Mouse (Mus musculus): Measurements from ENCODE around the gene Psmc5. TPM values are rescaled to one million over a fixed set of nuclear protein-coding genes. Genes with fewer than 3 reads are reported as not detected.

Gene Psmc5
- total RNA-seq, 1 experiment from 2014 or later: 53.5 TPM

DNA sequence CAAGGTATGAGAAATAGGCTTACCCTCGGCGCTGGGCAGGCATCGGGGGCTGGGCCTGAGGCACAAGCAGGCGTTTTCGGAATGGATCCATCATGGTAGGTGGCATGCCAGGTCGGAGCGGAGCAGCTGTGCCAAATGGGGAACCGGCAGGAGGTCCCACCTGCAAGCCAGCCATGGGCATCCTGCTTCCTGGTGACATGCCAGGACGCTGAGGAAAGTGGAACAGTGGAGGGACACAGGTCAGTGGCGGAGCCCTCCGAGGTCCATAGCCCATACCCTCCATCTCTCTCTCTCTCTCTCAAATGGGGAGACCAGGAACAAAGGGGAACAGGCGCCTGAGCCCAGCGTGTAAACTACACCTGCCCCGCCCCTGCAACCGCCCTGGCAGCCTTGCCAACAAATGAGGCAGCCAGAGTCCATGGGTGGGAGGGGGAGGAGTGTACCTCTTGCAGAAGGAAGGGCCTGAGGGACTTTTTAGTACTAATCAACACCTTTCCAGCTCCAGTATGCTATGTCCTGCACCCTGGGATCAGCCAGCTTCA, 11.4 kb downstream of the Psmc5 start:
- ATAC-seq (ENCODE audit: extremely low read depth, insufficient number of reproducible peaks, low FRiP score, poor library complexity, severe bottlenecking): no peak

DNA sequence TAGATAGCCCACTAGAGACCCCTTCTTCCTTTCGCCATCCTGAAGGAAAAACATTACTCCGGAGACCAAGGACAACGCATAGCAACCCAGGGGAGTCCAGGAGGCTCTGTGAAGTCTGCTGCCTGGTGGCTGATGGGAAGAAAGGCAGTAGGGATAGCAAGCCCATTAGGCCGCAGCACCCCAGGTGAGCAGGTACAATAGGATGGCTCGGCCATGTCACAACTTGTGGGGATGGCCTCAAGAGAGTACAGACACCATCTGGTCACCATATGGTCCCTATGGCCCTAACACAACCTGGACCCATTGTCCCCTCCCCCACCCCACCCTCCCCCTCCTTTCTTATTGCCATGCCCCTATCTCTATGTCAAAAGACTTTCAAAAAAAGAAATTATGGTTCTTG, 11.9 kb downstream of the Psmc5 start:
- ATAC-seq (ENCODE audit: extremely low read depth, insufficient number of reproducible peaks, low FRiP score, poor library complexity, severe bottlenecking): no peak

GRCm38 (mm10) chr11:106268326-106269059, 12.5 kb downstream of the Psmc5 start:
- ATAC-seq (ENCODE audit: extremely low read depth, insufficient number of reproducible peaks, low FRiP score, poor library complexity, severe bottlenecking): no peak

DNA sequence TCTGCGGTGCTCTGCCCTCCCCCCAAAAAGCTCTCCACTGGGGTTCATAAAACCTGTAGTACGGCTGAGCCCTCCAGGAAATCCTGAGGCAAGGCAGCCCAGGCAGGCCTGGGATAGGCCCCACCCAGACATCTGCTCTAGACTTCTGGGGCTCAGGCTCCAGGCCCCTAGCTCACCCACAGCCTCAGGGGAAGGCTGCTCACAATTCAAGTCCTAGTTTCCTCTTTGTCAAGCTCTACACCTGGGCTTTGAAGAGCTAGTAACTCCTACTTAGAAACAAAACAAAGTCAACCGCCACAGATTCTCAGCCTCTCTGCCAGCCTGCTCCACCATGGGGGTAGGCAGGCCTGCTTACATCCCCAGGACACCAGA, 13.1 kb downstream of the Psmc5 start:
- no peak for ATAC-seq (ENCODE audit: extremely low read depth, insufficient number of reproducible peaks, low FRiP score, poor library complexity, severe bottlenecking)

DNA sequence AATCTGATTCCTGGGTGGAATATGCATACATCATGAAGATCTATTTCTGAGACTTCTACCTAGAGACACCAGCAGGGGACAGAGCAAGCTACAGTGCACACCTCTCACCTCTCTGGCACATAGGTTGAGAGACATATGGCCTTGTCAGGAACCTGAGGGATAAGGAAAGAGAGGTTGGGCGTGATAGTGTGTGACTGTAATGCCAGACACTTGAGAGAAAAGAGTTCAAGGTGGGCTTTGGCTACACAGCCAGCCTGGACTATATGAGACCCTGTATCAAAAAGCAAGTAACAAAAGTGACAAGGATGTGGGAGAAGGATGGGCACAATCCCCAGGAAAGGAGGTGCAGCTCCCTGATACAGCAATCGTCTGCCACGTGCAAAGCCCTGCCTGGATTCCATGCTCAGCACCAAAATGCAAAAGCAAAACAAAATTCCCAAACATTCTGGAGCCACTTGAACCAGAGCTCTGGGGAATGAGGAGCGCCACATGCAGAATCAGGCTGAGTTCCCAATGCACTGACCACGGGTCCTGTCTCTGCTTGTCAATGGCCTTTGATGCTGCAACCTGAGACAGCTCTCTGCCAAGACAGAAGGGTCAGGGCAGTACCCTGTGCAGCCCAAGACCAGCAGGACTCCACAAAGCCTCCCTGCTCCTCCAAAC, 15.3 kb downstream of the Psmc5 start:
- ATAC-seq (ENCODE audit: extremely low read depth, insufficient number of reproducible peaks, low FRiP score, poor library complexity, severe bottlenecking): no peak

DNA sequence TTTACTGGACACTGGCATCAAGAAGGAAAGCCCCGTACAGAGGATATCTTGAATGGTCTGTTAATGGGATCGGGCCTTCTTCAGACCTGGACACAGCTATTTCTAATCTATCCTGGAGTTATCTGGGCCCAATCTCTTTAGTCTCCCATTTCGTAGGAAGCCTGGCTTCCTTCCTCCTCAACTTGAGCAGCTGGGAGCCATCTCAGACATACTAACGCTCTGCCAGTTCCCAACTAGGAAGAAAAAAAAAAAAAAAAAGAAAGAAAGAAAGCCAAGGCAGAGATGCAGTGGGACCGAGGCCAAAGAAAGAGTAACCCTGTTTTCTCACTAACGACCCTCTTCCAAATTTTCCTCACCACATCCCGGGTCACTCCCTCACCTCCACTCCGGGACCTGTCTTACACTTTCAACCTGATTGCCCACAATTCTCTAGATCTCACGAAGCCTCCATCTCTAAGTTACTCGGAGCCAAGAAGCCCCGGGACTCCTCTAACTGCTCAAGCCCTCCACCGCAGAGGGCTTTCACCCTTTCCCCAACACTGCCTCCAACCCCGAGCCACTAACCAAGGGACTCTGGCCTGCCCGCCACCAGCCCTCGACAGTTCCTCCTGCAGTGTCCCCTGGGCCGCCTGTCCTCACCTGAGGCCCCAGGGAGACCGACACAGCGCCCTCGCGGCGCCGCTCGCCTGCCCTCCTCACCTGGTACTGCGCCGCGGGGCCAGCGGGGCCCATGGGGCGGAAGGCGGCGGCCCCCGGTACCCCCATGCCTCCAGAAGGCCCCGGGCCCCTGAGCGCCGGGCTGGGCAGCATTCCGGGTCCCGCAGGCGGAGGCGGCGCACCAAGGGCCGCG, 16.1 kb downstream of the Psmc5 start:
- no peak for ATAC-seq (ENCODE audit: extremely low read depth, insufficient number of reproducible peaks, low FRiP score, poor library complexity, severe bottlenecking)

DNA sequence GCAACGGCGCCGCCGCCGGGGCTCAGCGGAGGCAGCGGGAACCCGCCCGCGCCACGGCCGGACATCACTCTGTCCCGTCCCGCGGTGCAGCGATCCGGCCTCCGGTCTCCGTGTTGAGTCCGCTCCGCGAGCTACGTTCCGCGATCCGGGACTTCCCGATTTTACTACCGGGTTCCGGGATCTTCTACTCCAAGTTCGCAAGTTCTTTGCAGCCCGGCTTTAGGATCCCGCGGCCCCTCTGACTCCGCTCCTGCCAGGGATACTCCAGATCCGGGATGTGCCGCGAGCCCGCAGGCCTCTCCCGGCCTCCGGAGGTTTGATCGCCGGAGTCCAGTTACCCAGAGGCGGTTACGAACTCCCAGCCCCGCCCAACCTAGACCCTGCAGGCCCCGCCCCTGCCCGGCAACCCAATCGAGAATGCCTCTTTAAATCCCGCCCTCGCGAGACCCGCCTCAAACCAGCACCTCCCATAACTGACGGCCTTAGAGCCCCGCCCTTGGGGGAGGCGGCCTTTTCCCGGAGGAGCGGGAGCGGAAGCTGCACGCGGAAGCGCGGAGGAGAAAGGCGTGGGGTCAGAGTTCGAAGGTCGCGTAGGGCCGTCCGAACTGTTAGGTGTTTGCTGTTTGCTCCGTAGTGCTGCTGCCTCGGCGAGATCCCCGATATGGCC, 16.8 kb downstream of the Psmc5 start, which contains the start of gene Smarcd2:
TSS of gene Smarcd2 (minus strand) at position 329 of the 667 bp plus-strand sequence.
- peak; percentile 82 for ATAC-seq (ENCODE audit: extremely low read depth, insufficient number of reproducible peaks, low FRiP score, poor library complexity, severe bottlenecking)

- no peak for ATAC-seq (ENCODE audit: extremely low read depth, insufficient number of reproducible peaks, low FRiP score, poor library complexity, severe bottlenecking)
Observed at GRCm38 (mm10) chr11:106273311-106273684, 17.3 kb downstream of the Psmc5 start.

DNA sequence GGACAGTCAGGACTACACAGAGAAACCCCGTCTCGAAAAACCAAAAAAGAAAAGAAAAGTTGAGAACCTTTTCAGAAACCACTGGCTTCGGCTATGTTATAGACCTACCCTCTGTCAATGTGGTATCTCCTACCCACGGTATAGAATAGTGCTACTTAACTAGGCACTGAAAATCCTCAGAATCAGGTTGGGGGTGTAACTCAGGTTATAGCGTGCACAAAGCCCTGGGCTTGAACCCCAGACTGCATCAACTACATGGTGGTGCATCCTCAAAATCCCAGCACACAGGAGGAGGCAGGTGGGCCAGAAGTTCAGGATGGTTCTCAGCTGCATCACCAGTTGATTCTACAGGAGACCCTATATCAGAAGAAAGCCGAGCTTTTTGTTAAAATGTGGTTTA, 17.9 kb downstream of the Psmc5 start:
- ATAC-seq (ENCODE audit: extremely low read depth, insufficient number of reproducible peaks, low FRiP score, poor library complexity, severe bottlenecking): no peak

DNA sequence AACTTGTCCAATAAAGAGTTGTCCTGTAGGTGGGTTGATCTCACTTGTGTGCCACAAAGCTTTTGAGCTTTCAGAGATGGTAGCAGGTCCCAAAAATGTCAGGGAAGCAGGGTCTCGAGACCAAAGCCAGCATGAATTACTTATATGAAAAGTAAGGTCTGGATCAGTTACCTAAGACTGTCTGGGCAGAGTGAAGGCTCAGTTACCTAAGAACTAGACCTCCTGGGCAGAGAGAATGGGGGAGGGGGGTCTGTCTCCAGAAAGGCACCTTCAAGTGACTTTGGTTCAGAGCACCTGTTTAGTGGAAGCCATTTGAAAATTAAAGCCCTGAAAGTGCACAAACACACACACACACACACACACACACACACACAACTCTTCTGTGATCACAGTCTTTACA, 18.4 kb downstream of the Psmc5 start:
- ATAC-seq (ENCODE audit: extremely low read depth, insufficient number of reproducible peaks, low FRiP score, poor library complexity, severe bottlenecking): no peak

DNA sequence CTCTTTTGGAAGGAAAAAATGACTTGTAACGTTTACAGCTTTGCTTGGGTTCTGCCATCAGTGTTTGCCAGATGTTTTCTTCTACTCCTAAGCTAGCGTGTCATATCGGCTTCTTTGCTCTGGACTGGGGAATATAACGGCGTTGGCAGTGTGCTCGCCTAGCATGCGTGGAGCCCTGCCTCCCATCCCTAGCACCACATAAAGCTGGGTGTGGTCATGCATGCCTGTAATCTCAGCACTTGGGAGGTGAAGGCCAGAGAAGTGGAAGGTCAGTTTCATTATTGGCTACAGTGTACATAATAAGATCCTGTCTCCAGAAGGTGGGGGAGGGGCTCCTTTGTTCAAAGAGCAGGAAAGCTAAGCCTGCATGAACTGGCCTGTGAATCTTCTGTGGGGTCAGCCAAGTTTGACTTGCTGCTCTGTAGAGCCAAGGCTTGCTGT, 19.0 kb downstream of the Psmc5 start:
- no peak for ATAC-seq (ENCODE audit: extremely low read depth, insufficient number of reproducible peaks, low FRiP score, poor library complexity, severe bottlenecking)

GRCm38 (mm10) chr11:106276454-106276853, 20.5 kb downstream of the Psmc5 start, which contains the start of gene Tcam1:
TSS of gene Tcam1 (plus strand) at chr11:106276672.
- ATAC-seq (ENCODE audit: extremely low read depth, insufficient number of reproducible peaks, low FRiP score, poor library complexity, severe bottlenecking): peak; percentile 78

DNA sequence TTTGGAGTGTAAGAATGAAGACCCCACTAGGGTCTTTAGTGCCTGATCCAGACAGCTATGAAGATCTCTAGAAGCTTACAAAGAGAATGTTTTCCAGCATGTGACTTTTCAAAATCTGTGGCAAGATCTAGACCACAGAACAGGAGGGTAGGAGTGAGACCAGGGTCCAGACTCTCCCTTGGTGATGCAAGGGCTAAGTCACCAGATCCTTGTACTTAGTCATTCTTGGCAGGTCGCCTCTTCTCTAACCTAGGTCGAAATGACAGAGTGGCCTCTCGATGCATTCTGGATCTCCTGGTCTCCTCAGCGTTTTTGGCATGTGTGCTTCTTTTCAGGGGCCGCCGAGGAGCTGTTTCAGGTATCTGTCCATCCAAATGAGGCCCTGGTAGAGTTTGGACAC, 26.5 kb downstream of the Psmc5 start:
- ATAC-seq (ENCODE audit: extremely low read depth, insufficient number of reproducible peaks, low FRiP score, poor library complexity, severe bottlenecking): no peak

DNA sequence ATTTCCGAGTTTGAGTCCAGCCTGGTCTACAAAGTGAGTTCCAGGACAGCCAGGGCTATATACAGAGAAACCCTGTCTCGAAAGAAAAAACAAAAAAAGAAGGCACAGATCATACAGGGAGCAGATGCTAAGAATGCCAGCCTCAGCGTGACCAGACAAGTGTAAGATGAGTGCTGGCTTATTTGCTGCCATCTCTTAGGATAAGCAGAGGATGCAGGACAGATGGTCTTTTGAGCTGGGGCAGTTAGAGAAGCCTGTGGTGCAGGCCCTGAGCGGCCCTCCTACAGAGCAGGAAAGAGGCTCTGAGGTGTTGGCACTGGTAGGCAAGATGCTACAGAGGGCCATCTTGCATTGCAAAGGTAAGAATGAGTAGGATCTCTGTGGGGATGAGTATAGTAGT, 27.4 kb downstream of the Psmc5 start:
- ATAC-seq (ENCODE audit: extremely low read depth, insufficient number of reproducible peaks, low FRiP score, poor library complexity, severe bottlenecking): no peak

DNA sequence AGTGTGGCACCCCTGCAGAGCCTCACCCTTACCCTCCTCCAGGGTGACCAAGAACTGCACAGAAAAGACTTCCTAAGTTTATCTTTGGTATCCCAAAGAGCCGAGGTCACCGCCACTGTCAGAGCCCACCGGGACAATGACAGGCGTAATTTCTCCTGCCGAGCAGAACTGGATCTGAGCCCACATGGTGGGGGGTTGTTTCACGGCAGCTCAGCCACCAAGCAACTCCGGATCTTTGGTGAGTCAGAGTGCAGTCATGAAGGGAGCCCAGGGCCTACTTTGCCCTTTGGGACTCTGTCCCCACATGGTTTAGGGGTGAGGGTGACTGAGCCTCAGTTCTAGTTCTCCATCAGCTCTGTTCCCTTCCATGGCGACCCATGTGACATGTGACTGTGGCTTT, 28.2 kb downstream of the Psmc5 start:
- ATAC-seq (ENCODE audit: extremely low read depth, insufficient number of reproducible peaks, low FRiP score, poor library complexity, severe bottlenecking): no peak

GRCm38 (mm10) chr11:106286206-106286605, 30.3 kb downstream of the Psmc5 start:
- ATAC-seq (ENCODE audit: extremely low read depth, insufficient number of reproducible peaks, low FRiP score, poor library complexity, severe bottlenecking): no peak

GRCm38 (mm10) chr11:106286987-106287386, 31.0 kb downstream of the Psmc5 start:
- no peak for ATAC-seq (ENCODE audit: extremely low read depth, insufficient number of reproducible peaks, low FRiP score, poor library complexity, severe bottlenecking)

GRCm38 (mm10) chr11:106289369-106289768, 33.4 kb downstream of the Psmc5 start:
- ATAC-seq (ENCODE audit: extremely low read depth, insufficient number of reproducible peaks, low FRiP score, poor library complexity, severe bottlenecking): peak; percentile 46; the same call in 1 of the 2 replicates

DNA sequence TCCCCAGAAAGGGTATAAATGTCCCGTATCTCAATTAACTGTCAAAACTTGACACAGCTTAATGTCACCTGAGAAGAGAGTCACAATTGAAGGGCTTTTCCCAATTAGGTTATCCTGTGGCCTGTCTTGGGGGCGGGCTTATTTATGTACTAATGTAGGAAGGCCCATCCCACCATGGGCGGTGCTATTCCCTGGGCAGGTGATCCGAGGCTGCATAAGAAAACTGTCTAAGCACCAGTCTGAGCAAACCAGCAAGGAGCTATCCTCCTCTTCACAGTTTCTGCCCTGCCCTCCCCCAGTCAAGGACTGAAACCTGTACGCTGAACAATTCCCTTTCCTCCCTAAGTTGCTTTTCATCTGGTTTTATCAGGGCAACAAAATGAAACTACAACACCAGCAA, 34.4 kb downstream of the Psmc5 start:
- ATAC-seq (ENCODE audit: extremely low read depth, insufficient number of reproducible peaks, low FRiP score, poor library complexity, severe bottlenecking): no peak
